Mouse (Mus musculus): ENCODE results near the gene Vmn2r103.

Vmn2r103 gene

DNA sequence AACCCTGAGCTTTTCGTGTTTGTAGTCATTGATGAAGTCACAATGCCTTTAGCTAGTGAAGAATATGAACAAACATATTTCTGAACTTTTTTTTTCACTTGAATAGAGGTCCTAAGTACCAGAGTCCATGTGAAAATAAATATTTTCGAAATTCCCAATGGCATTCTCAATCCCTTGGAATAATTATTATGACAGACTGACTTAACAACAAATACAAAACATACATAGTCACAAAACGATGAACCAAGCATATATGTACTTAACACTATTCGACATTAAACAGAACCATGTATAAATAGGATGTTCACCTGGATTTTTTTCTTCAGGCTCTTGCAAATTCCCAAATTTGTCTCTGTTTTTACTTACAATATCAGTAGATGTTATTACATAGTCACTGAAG is at the start of gene Vmn2r103:
TSS of gene Vmn2r103 (plus strand) at position 301 of the 400 bp plus-strand sequence.
- no peak for DNase-seq (ENCODE audit: low spot score)

DNA sequence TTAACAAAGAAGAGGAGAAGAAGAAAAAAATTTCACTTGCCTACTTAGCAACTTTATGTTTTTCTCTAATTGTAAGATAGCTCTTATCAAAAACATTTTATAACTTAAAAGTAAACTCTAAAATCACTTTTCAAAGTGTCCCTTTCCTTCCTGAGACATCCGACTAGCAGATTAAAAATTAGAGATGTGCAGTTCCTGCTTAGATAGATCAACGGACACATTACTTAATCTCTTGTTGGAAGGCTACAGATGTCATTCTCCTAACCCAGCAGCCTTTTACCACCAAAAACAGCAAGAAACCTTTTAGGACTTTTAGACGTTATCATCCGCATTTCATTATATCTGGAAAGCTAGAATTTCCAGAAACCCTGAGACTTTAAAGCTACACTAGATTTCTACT is 5.8 kb downstream of the Vmn2r103 start:
- DNase-seq (ENCODE audit: low spot score): no peak

DNA sequence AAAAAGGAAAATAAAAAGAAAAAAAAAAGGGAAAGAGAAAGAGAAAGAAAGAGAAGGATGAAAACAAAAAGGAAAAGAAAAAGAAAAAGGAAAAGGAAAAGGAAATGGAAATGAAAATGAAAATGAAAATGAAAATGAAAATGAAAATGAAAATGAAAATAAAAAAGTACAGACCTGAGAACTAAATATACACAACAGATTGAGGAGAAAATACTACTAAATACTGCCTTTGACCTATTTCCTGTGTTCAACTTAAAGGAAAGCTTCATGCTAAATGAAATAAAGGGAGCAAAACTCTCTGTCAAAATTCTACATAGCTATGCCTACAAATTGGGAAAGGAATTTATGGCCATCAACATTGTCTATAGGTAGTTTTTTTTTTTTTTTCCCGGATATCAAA is 16.1 kb downstream of the Vmn2r103 start:
- DNase-seq (ENCODE audit: low spot score): no peak

Measured in testis, postnatal 10 days (tissue).